Mouse (Mus musculus) heart, embryonic 12.5 days (tissue): ENCODE measurements around the gene 4933415A04Rik. TPM values are rescaled to one million over a fixed set of nuclear protein-coding genes. Genes with fewer than 3 reads are reported as not detected.

Source experiments
- ATAC-seq: fragments of 200-750 bp; cut with Nextera tagmentation; 2 replicates; pipeline ENCODE4 v1.8.0; 2017; ENCODE audit warnings: moderate TSS enrichment, moderate library complexity; ENCODE audit not compliant: insufficient number of reproducible peaks, low FRiP score
- H3K27ac ChIP-seq: fragments of 300-500 bp; sonication (generic); 2 replicates; pipeline ENCODE4 v1.5.1; 2016; ENCODE audit warnings: mild to moderate bottlenecking, moderate library complexity; ENCODE audit not compliant: poor library complexity, severe bottlenecking
- H3K27me3 ChIP-seq: fragments of 300-500 bp; sonication (generic); replicated peaks from 2 replicates; pipeline ENCODE4 v1.6.1; 2016; ENCODE audit warnings: mild to moderate bottlenecking, moderate library complexity
- H3K36me3 ChIP-seq: fragments of 300-500 bp; sonication (generic); 2 replicates; pipeline ENCODE4 v1.6.1; 2016; ENCODE audit warnings: mild to moderate bottlenecking, moderate library complexity
- H3K4me1 ChIP-seq: fragments of 300-500 bp; sonication (generic); replicated peaks from 2 replicates; pipeline ENCODE4 v1.6.1; 2016; ENCODE audit warnings: mild to moderate bottlenecking
- H3K4me2 ChIP-seq: fragments of 300-500 bp; sonication (generic); 2 replicates; pipeline ENCODE4 v1.6.1; 2016; ENCODE audit warnings: mild to moderate bottlenecking, moderate library complexity
- H3K4me3 ChIP-seq: fragments of 300-500 bp; sonication (generic); 2 replicates; pipeline ENCODE4 v1.5.1; 2016; ENCODE audit warnings: mild to moderate bottlenecking
- H3K9ac ChIP-seq: fragments of 300-500 bp; sonication (generic); 2 replicates; pipeline ENCODE4 v1.6.1; 2016; ENCODE audit warnings: mild to moderate bottlenecking, moderate library complexity
- H3K9me3 ChIP-seq: fragments of 300-500 bp; sonication (generic); replicated peaks from 2 replicates; pipeline ENCODE4 v1.6.1; 2016; ENCODE audit warnings: mild to moderate bottlenecking, moderate library complexity
- WGBS: fragments of 180-500 bp; shearing (Covaris S2); methylation state at CpG from one replicate; pipeline ENCODE4 v1.1.7; 2016; 5-methylcytosine and 5-hydroxymethylcytosine counted together
- polyA plus RNA-seq: library from polyadenylated mRNA; unstranded; fragments of >200 nt; fragmentation: Nextera tagmentation; extraction: Ambion mirVana; gene quantifications from 2 replicates; pipeline ENCODE4 v1.2.1, GENCODE M21; 2016

4933415A04Rik gene
- polyA plus RNA-seq = 4.6 and 5.6 TPM in 2 replicates

DNA sequence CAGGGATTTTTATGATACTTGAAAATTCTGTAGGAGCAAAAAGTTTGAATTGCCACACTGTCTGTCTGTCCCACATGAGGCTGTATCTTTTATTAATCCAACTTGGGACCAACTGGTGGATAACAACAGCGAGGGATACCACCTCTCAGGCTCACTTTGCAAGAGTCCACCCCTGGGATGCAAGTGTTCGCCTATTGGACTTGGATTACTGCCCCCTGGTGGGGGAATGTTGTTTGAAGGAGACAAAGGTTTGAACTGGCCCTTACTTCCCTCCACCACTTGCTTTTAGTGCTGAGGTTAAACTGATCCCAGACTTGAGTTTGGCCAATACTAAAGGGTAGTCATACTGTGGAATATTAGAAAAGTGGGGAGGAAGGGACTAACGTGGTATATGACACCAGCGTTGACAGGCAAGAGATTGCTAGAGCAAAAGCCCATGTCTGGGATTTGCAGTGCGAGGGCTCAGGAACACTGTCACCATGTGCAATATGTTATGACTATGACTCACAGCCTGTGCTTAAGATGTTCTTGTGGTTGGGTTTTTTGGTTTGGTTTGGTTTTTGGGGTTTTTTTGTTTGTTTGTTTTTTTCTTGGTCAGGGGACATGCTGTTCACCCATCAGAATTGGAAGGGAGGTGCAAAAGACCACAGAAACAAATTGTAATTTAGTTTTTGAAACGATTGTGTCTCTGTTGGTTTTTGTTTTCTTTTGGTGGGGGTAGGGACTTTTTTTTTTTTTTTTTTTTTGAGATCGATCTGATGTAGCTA lies at the start of gene 4933415A04Rik:
TSS of gene 4933415A04Rik (plus strand) at position 717 of the 767 bp plus-strand sequence.
- 60% methylated on average over 7 of the region's 7 CpGs for WGBS
- H3K36me3 ChIP-seq = peaks cover 56% of the 10 kb centered on the region

DNA sequence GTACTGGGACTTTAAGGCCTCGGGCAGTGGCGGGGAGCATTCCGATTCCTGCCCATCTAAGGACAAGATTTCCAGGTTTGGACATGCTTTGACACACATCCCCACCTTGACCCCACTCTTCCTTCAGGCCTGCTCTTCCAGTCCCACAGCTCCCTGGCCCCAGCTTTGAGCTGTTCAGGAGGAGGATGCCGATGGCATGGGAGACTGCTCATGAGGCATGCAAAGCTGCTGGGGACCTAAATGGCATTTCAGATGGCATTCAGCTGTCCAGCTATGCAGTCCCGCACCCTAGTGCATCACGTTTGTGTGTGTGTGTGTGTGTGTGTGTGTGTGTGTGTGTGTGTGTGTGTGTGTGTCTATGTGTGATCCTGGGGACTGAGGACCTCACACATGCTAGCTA lies 49.8 kb upstream of the 4933415A04Rik start:
- no peaks in the 10 kb centered on the region for H3K9me3 ChIP-seq
- no peak overlapping the region for H3K4me2 ChIP-seq
- H3K4me3 ChIP-seq = no peak overlapping the region
- peaks cover 63% of the 10 kb centered on the region for H3K36me3 ChIP-seq
- peaks cover 64% of the 10 kb centered on the region for H3K4me1 ChIP-seq
- H3K9ac ChIP-seq = no peak overlapping the region
- ATAC-seq = no peak
- WGBS = 89% methylated on average over 6 of the region's 6 CpGs
- no peaks in the 10 kb centered on the region for H3K27me3 ChIP-seq
- no peak overlapping the region for H3K27ac ChIP-seq

More for the DNA sequence above, at the start of gene 4933415A04Rik:
- Histone ChIP-seq H3K4me2 (no peak within 1 kb of the TSS), H3K4me1 (no peaks in the 10 kb centered on the region), H3K4me3 (no peak within 1 kb of the TSS), H3K9ac (no peak within 1 kb of the TSS), H3K27me3 (no peaks in the 10 kb centered on the region), H3K27ac (no peak within 1 kb of the TSS; the same call in 1 of the 2 replicates), H3K9me3 (no peaks in the 10 kb centered on the region)
- 0 out of 2 replicates have a peak, but pooled peaks have one; percentile 22 for ATAC-seq

DNA sequence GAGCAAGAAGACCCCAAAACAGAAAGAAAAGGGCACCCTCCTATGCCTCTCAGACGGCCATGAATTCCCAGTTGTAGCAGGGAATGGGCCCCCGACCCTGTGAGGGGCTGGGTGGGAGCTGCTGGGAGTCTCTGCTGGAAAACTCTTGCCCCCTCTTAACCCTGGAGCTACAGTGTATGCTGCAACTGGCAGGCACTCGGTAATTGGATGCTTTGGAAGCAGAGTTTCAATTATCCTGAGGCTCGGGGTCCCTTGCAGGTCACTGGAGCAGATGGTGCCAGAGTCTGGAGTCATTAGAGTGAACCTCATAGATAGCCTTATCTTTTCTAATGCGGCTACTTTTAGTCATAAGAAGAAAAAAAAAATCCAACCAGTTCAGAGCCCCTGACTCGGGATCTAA lies 47.0 kb upstream of the 4933415A04Rik start:
- H3K27ac ChIP-seq = peak overlapping the region; percentile 36; the same call in 1 of the 2 replicates
- peak overlapping the region; percentile 58; the same call in 1 of the 2 replicates for H3K9ac ChIP-seq
- 16% methylated on average over 6 of the region's 6 CpGs for WGBS
- H3K4me2 ChIP-seq = peak overlapping the region; percentile 29; the same call in 1 of the 2 replicates
- ATAC-seq = no peak
- no peaks in the 10 kb centered on the region for H3K9me3 ChIP-seq
- peaks cover 40% of the 10 kb centered on the region for H3K36me3 ChIP-seq
- peaks cover 71% of the 10 kb centered on the region for H3K4me1 ChIP-seq
- H3K4me3 ChIP-seq = no peak overlapping the region
- H3K27me3 ChIP-seq = no peaks in the 10 kb centered on the region

DNA sequence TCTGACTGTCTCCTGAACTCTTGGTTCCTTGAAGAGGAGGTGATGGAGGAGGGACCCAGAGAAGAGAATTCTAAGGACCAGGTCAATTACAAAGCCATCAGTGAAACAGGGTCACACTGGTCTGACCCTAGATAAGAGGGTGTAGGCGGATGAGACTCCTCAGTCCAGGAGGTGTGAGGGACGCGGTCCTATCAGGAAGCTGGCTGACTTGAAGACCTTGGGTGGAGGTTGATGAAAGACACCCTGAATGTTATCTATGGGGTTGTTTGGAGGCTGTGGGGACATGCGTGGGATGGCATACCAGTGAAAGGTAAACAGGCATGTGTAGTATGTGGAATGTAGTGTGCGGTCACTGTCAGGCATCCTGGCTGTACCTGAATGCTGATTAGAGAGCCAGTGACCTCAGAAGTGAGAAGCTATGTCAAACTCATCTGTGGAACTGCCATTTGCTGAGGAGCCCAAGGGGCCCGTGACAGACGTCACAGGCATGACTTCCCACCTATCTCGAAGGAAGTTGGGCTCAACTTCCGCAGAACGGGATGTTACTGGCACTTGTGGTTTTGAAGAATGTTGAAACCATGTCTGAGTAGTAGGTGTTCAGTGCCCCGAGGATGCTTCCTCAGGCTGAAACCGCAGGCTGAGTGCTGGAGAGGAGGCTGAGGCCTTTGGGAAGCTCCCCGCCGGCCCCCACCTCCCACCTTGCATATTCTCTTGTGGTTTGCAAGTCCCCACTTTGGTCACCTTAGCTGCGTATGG lies 43.0 kb upstream of the 4933415A04Rik start:
- Histone ChIP-seq H3K9ac (no peak overlapping the region), H3K4me1 (peaks cover 84% of the 10 kb centered on the region), H3K27ac (no peak overlapping the region), H3K4me3 (no peak overlapping the region), H3K9me3 (no peaks in the 10 kb centered on the region), H3K4me2 (no peak overlapping the region), H3K27me3 (no peaks in the 10 kb centered on the region), H3K36me3 (peaks cover 2% of the 10 kb centered on the region; the same call in 1 of the 2 replicates)
- no peak for ATAC-seq
- 46% methylated on average over 15 of the region's 15 CpGs for WGBS

DNA sequence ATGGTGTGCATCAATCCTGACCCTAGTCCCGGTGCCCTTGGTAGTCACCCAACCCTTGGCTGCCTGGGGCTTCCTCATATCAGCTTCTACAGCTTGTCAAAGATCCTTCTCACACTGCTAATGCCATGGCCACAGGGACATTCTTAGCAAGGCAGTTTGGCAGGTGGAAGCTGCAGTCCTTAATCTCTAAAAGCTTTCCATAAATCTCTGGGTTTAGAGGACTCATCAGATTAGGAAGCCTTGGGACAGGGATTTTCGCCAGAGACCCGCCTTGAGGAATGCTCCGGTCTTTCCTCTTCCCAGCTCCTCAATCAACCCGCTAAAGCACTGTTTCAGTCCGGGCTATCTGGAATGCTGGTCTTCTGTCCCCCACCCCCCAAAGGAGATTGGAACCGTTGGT lies 42.0 kb upstream of the 4933415A04Rik start:
- H3K9ac ChIP-seq = no peak overlapping the region
- no peaks in the 10 kb centered on the region for H3K27me3 ChIP-seq
- no peak overlapping the region for H3K4me3 ChIP-seq
- 53% methylated on average over 7 of the region's 7 CpGs for whole genome bisulfite sequencing
- H3K4me1 ChIP-seq = peaks cover 84% of the 10 kb centered on the region
- ATAC-seq = no peak
- H3K4me2 ChIP-seq = no peak overlapping the region
- no peak overlapping the region for H3K27ac ChIP-seq
- H3K9me3 ChIP-seq = no peaks in the 10 kb centered on the region
- peaks cover 2% of the 10 kb centered on the region; the same call in 1 of the 2 replicates for H3K36me3 ChIP-seq

DNA sequence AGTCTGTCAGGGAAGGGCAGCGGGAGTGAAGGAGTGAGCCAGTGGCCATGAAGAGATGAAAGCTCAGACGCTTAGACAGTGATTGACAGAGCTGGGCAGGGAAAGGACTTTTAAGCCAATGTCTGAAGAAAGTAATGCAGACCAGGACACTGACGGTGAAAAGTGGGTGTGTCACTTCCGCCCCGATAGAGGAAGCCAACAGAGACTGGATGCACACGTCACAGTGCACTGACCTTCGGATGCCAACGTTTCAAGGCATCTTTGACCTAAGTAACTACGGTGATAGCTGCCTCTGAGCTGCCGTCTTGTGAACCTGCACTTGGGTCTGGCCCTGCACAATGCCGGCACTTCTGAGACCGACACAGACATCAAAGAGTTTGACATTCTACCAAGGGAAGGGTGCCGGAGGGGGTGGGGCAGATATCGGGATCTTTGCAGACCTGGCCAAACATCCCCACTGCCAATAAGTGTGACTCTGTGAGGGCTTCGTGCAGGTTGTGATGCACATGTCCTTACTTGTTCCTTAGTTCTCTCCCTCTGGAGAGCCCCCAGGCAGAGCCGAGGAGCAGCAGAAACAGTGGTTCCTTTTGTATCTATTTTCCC lies 40.9 kb upstream of the 4933415A04Rik start:
- H3K4me1 ChIP-seq = peaks cover 84% of the 10 kb centered on the region
- no peak for ATAC-seq
- no peak overlapping the region for H3K4me3 ChIP-seq
- H3K27me3 ChIP-seq = no peaks in the 10 kb centered on the region
- H3K27ac ChIP-seq = peak overlapping the region; percentile 32
- H3K9ac ChIP-seq = no peak overlapping the region
- no peaks in the 10 kb centered on the region for H3K9me3 ChIP-seq
- H3K4me2 ChIP-seq = peak overlapping the region; percentile 0; the same call in 1 of the 2 replicates
- 37% methylated on average over 16 of the region's 16 CpGs for WGBS
- H3K36me3 ChIP-seq = peaks cover 2% of the 10 kb centered on the region; the same call in 1 of the 2 replicates

DNA sequence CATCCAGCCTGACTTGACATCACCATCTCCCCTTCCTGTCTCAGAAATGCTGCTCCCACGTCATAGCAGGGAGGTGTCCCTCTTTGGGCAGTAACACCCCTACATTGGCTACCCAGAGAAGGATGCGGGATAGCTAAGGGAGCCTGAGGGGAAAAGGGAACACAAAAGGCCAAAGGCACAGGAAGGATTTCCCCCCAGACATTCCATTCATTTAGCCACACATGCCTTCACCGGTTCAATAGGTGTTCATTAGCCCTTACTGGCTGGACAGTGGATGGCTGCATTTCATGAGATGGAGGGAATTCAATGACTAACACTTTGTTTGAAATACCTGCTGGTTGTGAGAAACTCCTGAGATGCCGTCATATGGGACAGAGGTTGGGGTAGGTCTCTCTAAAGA lies 40.2 kb upstream of the 4933415A04Rik start:
- H3K9me3 ChIP-seq = no peaks in the 10 kb centered on the region
- H3K4me3 ChIP-seq = no peak overlapping the region
- no peak overlapping the region for H3K4me2 ChIP-seq
- no peaks in the 10 kb centered on the region for H3K27me3 ChIP-seq
- H3K9ac ChIP-seq = no peak overlapping the region
- 0 out of 2 replicates have a peak, but pooled peaks cover 2% of the 10 kb centered on the region for H3K36me3 ChIP-seq
- H3K27ac ChIP-seq = peak overlapping the region; percentile 34; the same call in 1 of the 2 replicates
- WGBS = 70% methylated on average over 4 of the region's 4 CpGs
- no peak for ATAC-seq
- peaks cover 87% of the 10 kb centered on the region for H3K4me1 ChIP-seq

DNA sequence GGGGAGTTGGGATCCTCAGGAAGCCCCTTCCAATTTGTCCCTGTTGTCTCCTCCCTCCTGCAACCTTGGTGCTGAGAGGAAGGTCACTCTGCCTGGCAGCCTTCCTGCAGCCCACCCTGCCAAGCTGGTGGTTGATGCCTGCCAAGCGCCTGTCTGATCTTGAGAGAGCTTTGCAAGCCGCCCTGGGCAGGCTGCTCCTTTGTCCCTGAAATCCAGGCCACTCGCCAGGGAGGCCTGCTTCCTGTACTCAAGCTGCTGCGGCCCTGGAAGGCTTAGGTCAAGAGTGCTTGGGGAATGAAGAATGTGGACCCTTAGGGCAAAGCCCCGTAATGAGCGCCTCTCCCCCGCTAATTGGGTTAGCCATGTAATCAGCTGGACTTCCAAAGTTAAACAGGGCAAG lies 38.7 kb upstream of the 4933415A04Rik start:
- WGBS = 7% methylated on average over 7 of the region's 7 CpGs
- Histone ChIP-seq H3K4me1 (peaks cover 88% of the 10 kb centered on the region), H3K36me3 (0 out of 2 replicates have a peak, but pooled peaks cover 2% of the 10 kb centered on the region), H3K9ac (0 out of 2 replicates have a peak overlapping the region, but pooled peaks have one; percentile 1), H3K4me3 (no peak overlapping the region), H3K9me3 (no peaks in the 10 kb centered on the region), H3K4me2 (peak overlapping the region; percentile 40), H3K27me3 (no peaks in the 10 kb centered on the region), H3K27ac (peak overlapping the region; percentile 97)
- peak; percentile 73 for ATAC-seq

DNA sequence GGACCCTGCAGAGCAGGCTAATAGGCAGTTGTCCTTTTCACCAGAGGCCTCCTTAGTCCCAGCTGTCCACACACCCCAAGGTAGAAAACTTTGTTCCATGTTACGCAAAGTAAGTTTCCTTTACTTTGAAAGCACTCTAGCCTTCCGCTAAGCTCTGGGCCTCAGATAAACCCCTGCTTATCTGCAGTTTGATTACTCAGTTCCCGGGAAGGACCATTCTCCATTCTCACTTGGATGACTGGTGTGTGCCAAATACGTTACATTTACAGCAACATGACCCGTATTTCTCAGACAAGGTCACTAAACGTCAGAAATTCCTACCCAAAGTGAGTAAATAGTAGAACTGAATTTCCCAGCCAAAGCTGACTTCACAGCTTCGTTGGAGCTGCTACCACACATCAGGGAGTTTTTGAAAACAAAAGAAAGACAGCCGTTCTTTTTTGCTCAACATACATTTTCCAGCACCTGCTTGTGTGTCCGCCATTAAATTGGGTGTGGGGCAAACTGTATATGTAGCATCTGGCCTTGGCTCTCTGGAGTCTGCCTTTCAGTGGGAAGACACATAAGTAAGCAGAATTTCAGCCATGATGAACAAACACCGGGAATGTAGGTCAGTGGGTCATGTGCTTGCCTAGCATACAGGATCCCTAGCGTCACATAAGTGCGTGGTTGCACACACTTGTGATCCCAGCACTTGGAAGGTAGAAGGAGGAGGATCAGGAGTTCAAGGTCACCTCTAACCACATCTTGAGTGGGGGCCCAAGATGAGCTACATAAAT lies 38.0 kb upstream of the 4933415A04Rik start:
- Histone ChIP-seq H3K4me2 (peak overlapping the region; percentile 40), H3K9me3 (no peaks in the 10 kb centered on the region), H3K4me3 (no peak overlapping the region), H3K36me3 (no peaks in the 10 kb centered on the region), H3K9ac (peak overlapping the region; percentile 21), H3K27ac (peak overlapping the region; percentile 97), H3K4me1 (peaks cover 81% of the 10 kb centered on the region), H3K27me3 (no peaks in the 10 kb centered on the region)
- peak; percentile 63 for ATAC-seq
- 19% methylated on average over 12 of the region's 12 CpGs for WGBS

DNA sequence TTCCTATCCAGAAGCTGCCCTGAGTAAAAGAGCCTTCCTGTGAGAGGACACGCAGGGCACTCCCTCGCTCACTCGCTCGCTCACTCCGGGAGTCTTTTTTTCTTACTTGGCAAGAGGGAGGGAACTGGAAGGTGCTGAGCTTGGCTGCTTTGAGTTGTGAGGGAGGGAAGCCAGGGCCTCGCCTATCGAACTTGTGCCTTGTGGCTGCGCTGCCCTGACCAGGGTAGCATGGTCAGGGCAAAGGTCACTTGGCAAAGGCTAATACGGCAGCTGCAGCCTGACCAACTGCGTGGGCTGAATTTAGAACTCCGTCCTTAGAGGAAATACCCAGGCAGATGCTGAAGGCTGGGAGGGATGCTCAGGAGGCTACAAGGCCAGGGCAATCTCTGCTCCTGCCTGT lies 37.1 kb upstream of the 4933415A04Rik start:
- 28% methylated on average over 11 of the region's 11 CpGs for WGBS
- Histone ChIP-seq H3K27me3 (no peaks in the 10 kb centered on the region), H3K36me3 (no peaks in the 10 kb centered on the region), H3K4me2 (0 out of 2 replicates have a peak overlapping the region, but pooled peaks have one; percentile 40), H3K4me1 (peaks cover 81% of the 10 kb centered on the region), H3K27ac (peak overlapping the region; percentile 97), H3K9ac (peak overlapping the region; percentile 55; the same call in 1 of the 2 replicates), H3K4me3 (no peak overlapping the region), H3K9me3 (no peaks in the 10 kb centered on the region)
- no peak for ATAC-seq
